ENCODE assay signal across 27 mouse cellular contexts in the genomic region with DNA sequence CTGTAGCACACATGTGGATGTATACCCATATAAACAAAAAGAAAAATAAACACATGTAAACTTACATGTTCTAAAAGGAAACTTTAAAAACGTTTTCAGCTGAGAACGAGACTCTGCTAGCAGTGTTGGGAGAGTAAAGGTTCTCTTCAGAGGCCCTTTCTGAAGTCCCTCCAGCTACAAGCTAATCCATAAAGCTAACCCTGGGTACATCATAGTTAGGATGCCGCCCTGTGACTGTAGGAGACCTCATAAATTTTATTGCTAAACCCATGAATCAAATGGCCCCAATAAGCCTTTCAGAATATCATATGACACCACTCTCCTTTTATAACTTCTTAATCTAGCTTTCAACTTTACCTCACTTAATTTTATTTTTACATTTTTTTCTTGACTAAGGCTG.
DNase-seq lines count a peak whose midpoint lies in the region; ATAC-seq lines count a peak whose summit lies in the region.
"Had no signal": no experiment of that assay in that cellular context is flagged by ENCODE, and none has a peak within 500 bp of the region (broad histone marks: within the 10 kb centered on the region; RNA-seq: fewer than 3 reads in every experiment).

No protein-coding gene starts in this region.

- ATAC-seq in kidney, embryonic 14.5 days (ENCODE audit: low FRiP score, low TSS enrichment): 0 out of 2 replicates have a peak, but pooled peaks have one; percentile 20
- peak; percentile 81 for ATAC-seq in intestine, embryonic 16.5 days
- ATAC-seq: activated CD4-positive, CD25-positive, alpha-beta regulatory T cell, adult 4 months; CD4-positive, CD25-positive, alpha-beta regulatory T cell, adult 4 months; forebrain, embryonic 14.5 days; forebrain, embryonic 16.5 days; Patski had no signal

- no peaks in the 10 kb centered on the region for H3K9me3 ChIP-seq in kidney, embryonic 14.5 days (ENCODE audit: control insufficient read depth, low read length)
- no peaks in the 10 kb centered on the region for H3K9me3 ChIP-seq in intestine, embryonic 16.5 days (ENCODE audit: control insufficient read depth, low read length)
- H3K9me3 ChIP-seq: embryonic facial prominence, embryonic 15.5 days; forebrain, embryonic 10.5 days; forebrain, embryonic 12.5 days; G1E had no signal

- H3K36me3 ChIP-seq in kidney, embryonic 14.5 days (ENCODE audit: control insufficient read depth, insufficient read depth, low read length): no peaks in the 10 kb centered on the region
- H3K36me3 ChIP-seq in intestine, embryonic 16.5 days (ENCODE audit: control insufficient read depth, insufficient read depth, low read length): no peaks in the 10 kb centered on the region
- H3K36me3 ChIP-seq: embryonic facial prominence, embryonic 13.5 days; embryonic facial prominence, embryonic 15.5 days; forebrain, embryonic 10.5 days; forebrain, embryonic 12.5 days; G1E had no signal

- H3K9ac ChIP-seq in kidney, embryonic 14.5 days (ENCODE audit: low read depth, low read length): no peak overlapping the region
- H3K9ac ChIP-seq in intestine, embryonic 16.5 days (ENCODE audit: low read depth, low read length): no peak overlapping the region
- H3K9ac ChIP-seq: embryonic facial prominence, embryonic 13.5 days; embryonic facial prominence, embryonic 15.5 days; forebrain, embryonic 12.5 days had no signal

- no peaks in the 10 kb centered on the region for H3K4me1 ChIP-seq in kidney, embryonic 14.5 days (ENCODE audit: control insufficient read depth, insufficient read depth, low read length)
- H3K4me1 ChIP-seq in intestine, embryonic 16.5 days (ENCODE audit: control insufficient read depth, insufficient read depth, low read length): no peaks in the 10 kb centered on the region
- H3K4me1 ChIP-seq: embryonic facial prominence, embryonic 13.5 days; embryonic facial prominence, embryonic 15.5 days; forebrain, embryonic 10.5 days; forebrain, embryonic 12.5 days had no signal

- DNase-seq in heart, adult 11 months: peak; percentile 29
- DNase-seq in heart, postnatal 4 days: no peak
- no peak for DNase-seq in kidney, postnatal 36 days
- DNase-seq in cerebellum, postnatal 4 days (ENCODE audit: low spot score in 2 of 2): no peak
- DNase-seq: adrenal gland, adult 8-10 months; adrenal gland, postnatal 14 days; adrenal gland, postnatal 36 days; cerebellum, adult 11-12 months; cerebellum, adult 2 months; cerebellum, adult 9-10 months; cerebellum, postnatal 10 days; cerebellum, postnatal 25 days; embryo, embryonic 11 days had no signal

- no peak overlapping the region for H3K4me2 ChIP-seq in kidney, embryonic 14.5 days (replicated peaks; ENCODE audit: low read depth, low read length)
- H3K4me2 ChIP-seq in intestine, embryonic 16.5 days (ENCODE audit: low read depth, low read length): no peak overlapping the region
- H3K4me2 ChIP-seq: embryonic facial prominence, embryonic 13.5 days; embryonic facial prominence, embryonic 15.5 days; forebrain, embryonic 12.5 days had no signal

- H3K4me3 ChIP-seq in kidney, embryonic 14.5 days (ENCODE audit: low read length): no peak overlapping the region
- no peak overlapping the region for H3K4me3 ChIP-seq in intestine, embryonic 16.5 days (ENCODE audit: low read length)
- H3K4me3 ChIP-seq: embryonic facial prominence, embryonic 13.5 days; embryonic facial prominence, embryonic 15.5 days; erythroblast, embryonic 14.5 days; forebrain, embryonic 10.5 days; forebrain, embryonic 12.5 days had no signal

- no peak overlapping the region for H3K27ac ChIP-seq in kidney, embryonic 14.5 days (ENCODE audit: low read depth, low read length)
- H3K27ac ChIP-seq in intestine, embryonic 16.5 days (ENCODE audit: low read length): no peak overlapping the region
- H3K27ac ChIP-seq: embryonic facial prominence, embryonic 13.5 days; embryonic facial prominence, embryonic 15.5 days; forebrain, embryonic 10.5 days; forebrain, embryonic 12.5 days had no signal

- 29% methylated on average over 3 of the region's 3 CpGs for WGBS in kidney, embryonic 14.5 days
- WGBS in intestine, embryonic 16.5 days: 43% methylated on average over 3 of the region's 3 CpGs

- no peaks in the 10 kb centered on the region for H3K27me3 ChIP-seq in kidney, embryonic 14.5 days (ENCODE audit: control insufficient read depth, insufficient read depth, low read length)
- no peaks in the 10 kb centered on the region for H3K27me3 ChIP-seq in intestine, embryonic 16.5 days (replicated peaks; ENCODE audit: control insufficient read depth, insufficient read depth, low read length)
- H3K27me3 ChIP-seq: CH12.LX; embryonic facial prominence, embryonic 13.5 days; embryonic facial prominence, embryonic 15.5 days; forebrain, embryonic 12.5 days; Patski had no signal
